Mouse (Mus musculus): Measurements from ENCODE around the gene Fscn1. TPM values are rescaled to one million over a fixed set of nuclear protein-coding genes. Genes with fewer than 3 reads are reported as not detected.
A peak's percentile ranks its signal among the peaks of the same experiment; 100 is the strongest.

Fscn1 gene
- polyA plus RNA-seq (2015; fragmentation: Nextera tagmentation; extraction: Ambion mirVana): 33.5 and 37.0 TPM in 2 replicates

- peak; percentile 84 for DNase-seq (ENCODE audit: low spot score)
Measured at GRCm38 (mm10) chr5:142959576-142960556, at the start of gene Fscn1. TSS of gene Fscn1 (plus strand) at chr5:142960343.

GRCm38 (mm10) chr5:142911629-142912028 is 48.5 kb upstream of the Fscn1 start:
- DNase-seq (ENCODE audit: low spot score): no peak

GRCm38 (mm10) chr5:142912320-142912719 is 47.8 kb upstream of the Fscn1 start:
- no peak for DNase-seq (ENCODE audit: low spot score)

GRCm38 (mm10) chr5:142912739-142913138 is 47.4 kb upstream of the Fscn1 start:
- DNase-seq (ENCODE audit: low spot score): no peak

GRCm38 (mm10) chr5:142915231-142915630 is 44.9 kb upstream of the Fscn1 start:
- no peak for DNase-seq (ENCODE audit: low spot score)

GRCm38 (mm10) chr5:142916593-142916992 is 43.5 kb upstream of the Fscn1 start:
- DNase-seq (ENCODE audit: low spot score): peak; percentile 4

GRCm38 (mm10) chr5:142917402-142917801 is 42.7 kb upstream of the Fscn1 start:
- DNase-seq (ENCODE audit: low spot score): no peak

GRCm38 (mm10) chr5:142920311-142921073 is 39.7 kb upstream of the Fscn1 start:
- peak; percentile 91 for DNase-seq (ENCODE audit: low spot score)

- no peak for DNase-seq (ENCODE audit: low spot score)
Measured at GRCm38 (mm10) chr5:142921074-142921459, 39.1 kb upstream of the Fscn1 start.

- no peak for DNase-seq (ENCODE audit: low spot score)
Measured at GRCm38 (mm10) chr5:142922251-142922650, 37.9 kb upstream of the Fscn1 start.

GRCm38 (mm10) chr5:142923781-142924180 is 36.4 kb upstream of the Fscn1 start:
- no peak for DNase-seq (ENCODE audit: low spot score)

GRCm38 (mm10) chr5:142924336-142924959 is 35.7 kb upstream of the Fscn1 start:
- no peak for DNase-seq (ENCODE audit: low spot score)

- peak; percentile 46 for DNase-seq (ENCODE audit: low spot score)
Measured at GRCm38 (mm10) chr5:142926204-142926939, 33.8 kb upstream of the Fscn1 start.

- DNase-seq (ENCODE audit: low spot score): no peak
Measured at GRCm38 (mm10) chr5:142926940-142927228, 33.3 kb upstream of the Fscn1 start.

GRCm38 (mm10) chr5:142927341-142927930 is 32.7 kb upstream of the Fscn1 start:
- no peak for DNase-seq (ENCODE audit: low spot score)

GRCm38 (mm10) chr5:142928749-142929399 is 31.3 kb upstream of the Fscn1 start:
- peak; percentile 73 for DNase-seq (ENCODE audit: low spot score)

GRCm38 (mm10) chr5:142929400-142929752 is 30.8 kb upstream of the Fscn1 start:
- DNase-seq (ENCODE audit: low spot score): no peak

- no peak for DNase-seq (ENCODE audit: low spot score)
Measured at GRCm38 (mm10) chr5:142931241-142931745, 28.9 kb upstream of the Fscn1 start.

- peak; percentile 70 for DNase-seq (ENCODE audit: low spot score)
Measured at GRCm38 (mm10) chr5:142932084-142932685, 28.0 kb upstream of the Fscn1 start.

GRCm38 (mm10) chr5:142932731-142933130 is 27.4 kb upstream of the Fscn1 start:
- DNase-seq (ENCODE audit: low spot score): no peak
